Mouse (Mus musculus) cerebellum, adult 2 months (tissue): ENCODE results near the gene Erc2.

Experiments
- CTCF ChIP-seq: fragments of 200-500 bp; IDR thresholded peaks from 2 replicates; pipeline ENCODE4 v1.5.1; 2011; ENCODE audit warnings: low read depth, mild to moderate bottlenecking, control low read depth, low read length, moderate library complexity, borderline replicate concordance; ENCODE audit not compliant: insufficient read depth
- POLR2A ChIP-seq: fragments of 200-500 bp; IDR thresholded peaks from 2 replicates; pipeline ENCODE4 v1.6.1; 2011; ENCODE audit warnings: low read length, control low read depth, borderline replicate concordance; ENCODE audit not compliant: insufficient read depth

- no peak for TF ChIP-seq CTCF
- no peak for TF ChIP-seq POLR2A
Observed at GRCm38 (mm10) chr14:27613766-27614165, 8.5 kb upstream of the Erc2 start.
